Mouse (Mus musculus) neural tube, embryonic 14.5 days (tissue): ENCODE measurements around the gene Psap. TPM values are rescaled to one million over a fixed set of nuclear protein-coding genes. Genes with fewer than 3 reads are reported as not detected.

Experiments used
- ATAC-seq: fragments of 200-750 bp; cut with Nextera tagmentation; 2 replicates; pipeline ENCODE4 v1.8.0; 2017; ENCODE audit warnings: low read depth, mild to moderate bottlenecking, moderate TSS enrichment, moderate library complexity
- H3K27ac ChIP-seq: fragments of 300-500 bp; sonication (generic); 2 replicates; pipeline ENCODE4 v1.5.1; 2014; ENCODE audit warnings: low read depth, mild to moderate bottlenecking, control low read depth, low read length, moderate library complexity, mixed read lengths
- H3K27me3 ChIP-seq: fragments of 300-500 bp; sonication (generic); 2 replicates; pipeline ENCODE4 v1.6.1; 2014; ENCODE audit warnings: low read length; ENCODE audit not compliant: control insufficient read depth, insufficient read depth
- H3K36me3 ChIP-seq: fragments of 300-500 bp; sonication (generic); 2 replicates; pipeline ENCODE4 v1.6.1; 2014; ENCODE audit warnings: low read length, mixed read lengths; ENCODE audit not compliant: control insufficient read depth, insufficient read depth
- H3K4me1 ChIP-seq: fragments of 300-500 bp; sonication (generic); 2 replicates; pipeline ENCODE4 v1.6.1; 2014; ENCODE audit warnings: low read length; ENCODE audit not compliant: control insufficient read depth, insufficient read depth
- H3K4me2 ChIP-seq: fragments of 300-500 bp; sonication (generic); 2 replicates; pipeline ENCODE4 v1.6.1; 2014; ENCODE audit warnings: mild to moderate bottlenecking, low read depth, low read length, control low read depth
- H3K4me3 ChIP-seq: fragments of 300-500 bp; sonication (generic); 2 replicates; pipeline ENCODE4 v1.5.1; 2014; ENCODE audit warnings: low read depth, low read length, control low read depth, mixed read lengths
- H3K9ac ChIP-seq: fragments of 300-500 bp; sonication (generic); replicated peaks from 2 replicates; pipeline ENCODE4 v1.6.1; 2014; ENCODE audit warnings: low read depth, mild to moderate bottlenecking, control low read depth, low read length, mixed read lengths
- H3K9me3 ChIP-seq: fragments of 300-500 bp; sonication (generic); 2 replicates; pipeline ENCODE4 v1.6.1; 2016; ENCODE audit warnings: low read length; ENCODE audit not compliant: control insufficient read depth
- WGBS: fragments of 180-500 bp; shearing (Covaris S2); extraction: QIAGEN DNeasy Blood & Tissue Kit; methylation state at CpG from one replicate; pipeline ENCODE4 v1.1.7; 2014; 5-methylcytosine and 5-hydroxymethylcytosine counted together
- polyA plus RNA-seq: library from polyadenylated mRNA; unstranded; fragments of >200 nt; fragmentation: Nextera tagmentation; extraction: Ambion mirVana; gene quantifications from 2 replicates; pipeline ENCODE4 v1.2.1, GENCODE M21; 2014

Psap gene
- polyA plus RNA-seq, 1 experiment from 2014 or later, result 154 TPM

GRCm38 (mm10) chr10:60271015-60271414 lies 6.4 kb upstream of the Psap start:
- WGBS, result 74% methylated on average over 6 of the region's 6 CpGs
- H3K27ac ChIP-seq, result no peak overlapping the region
- H3K4me2 ChIP-seq, result no peak overlapping the region
- H3K4me3 ChIP-seq, result no peak overlapping the region
- H3K4me1 ChIP-seq, result no peaks in the 10 kb centered on the region
- H3K27me3 ChIP-seq, result no peaks in the 10 kb centered on the region
- ATAC-seq, result no peak
- H3K36me3 ChIP-seq, result no peaks in the 10 kb centered on the region
- no peak overlapping the region for H3K9ac ChIP-seq
- H3K9me3 ChIP-seq, result no peaks in the 10 kb centered on the region

GRCm38 (mm10) chr10:60272241-60272640 lies 5.2 kb upstream of the Psap start:
- H3K9ac ChIP-seq, result no peak overlapping the region
- H3K4me3 ChIP-seq, result no peak overlapping the region
- H3K27me3 ChIP-seq, result no peaks in the 10 kb centered on the region
- peaks cover 2% of the 10 kb centered on the region; the same call in 1 of the 2 replicates for H3K4me1 ChIP-seq
- no peak overlapping the region for H3K27ac ChIP-seq
- 64% methylated on average over 6 of the region's 6 CpGs for WGBS
- H3K36me3 ChIP-seq, result no peaks in the 10 kb centered on the region
- no peak overlapping the region for H3K4me2 ChIP-seq
- ATAC-seq, result no peak
- H3K9me3 ChIP-seq, result no peaks in the 10 kb centered on the region

GRCm38 (mm10) chr10:60273382-60273781 lies 4.0 kb upstream of the Psap start:
- Histone ChIP-seq H3K4me2 (no peak overlapping the region), H3K4me1 (peaks cover 4% of the 10 kb centered on the region), H3K27ac (no peak overlapping the region), H3K9ac (no peak overlapping the region), H3K27me3 (no peaks in the 10 kb centered on the region), H3K9me3 (no peaks in the 10 kb centered on the region), H3K4me3 (no peak overlapping the region), H3K36me3 (no peaks in the 10 kb centered on the region)
- WGBS, result 76% methylated on average over 6 of the region's 6 CpGs
- ATAC-seq, result no peak

- WGBS, result 7% methylated on average over 13 of the region's 13 CpGs
- Histone ChIP-seq H3K27me3 (no peaks in the 10 kb centered on the region), H3K9me3 (no peaks in the 10 kb centered on the region), H3K4me2 (peak overlapping the region; percentile 69), H3K36me3 (no peaks in the 10 kb centered on the region), H3K27ac (peak overlapping the region; percentile 85), H3K4me1 (peaks cover 48% of the 10 kb centered on the region), H3K9ac (peak overlapping the region; percentile 79), H3K4me3 (peak overlapping the region; percentile 68)
- ATAC-seq, result no peak
Measured at GRCm38 (mm10) chr10:60278006-60278399, 576 bp downstream of the Psap start.

GRCm38 (mm10) chr10:60278786-60279185 lies 1.4 kb downstream of the Psap start:
- ATAC-seq, result no peak
- H3K9ac ChIP-seq, result no peak overlapping the region
- no peaks in the 10 kb centered on the region for H3K27me3 ChIP-seq
- no peaks in the 10 kb centered on the region for H3K9me3 ChIP-seq
- no peak overlapping the region for H3K27ac ChIP-seq
- no peaks in the 10 kb centered on the region for H3K36me3 ChIP-seq
- peak overlapping the region; percentile 68; the same call in 1 of the 2 replicates for H3K4me3 ChIP-seq
- H3K4me2 ChIP-seq, result peak overlapping the region; percentile 69
- H3K4me1 ChIP-seq, result peaks cover 52% of the 10 kb centered on the region
- 94% methylated on average over 3 of the region's 3 CpGs for WGBS

- no peak for ATAC-seq
- H3K4me2 ChIP-seq, result peak overlapping the region; percentile 69
Measured at GRCm38 (mm10) chr10:60279290-60279940, 2.0 kb downstream of the Psap start.

GRCm38 (mm10) chr10:60279941-60280301 lies 2.5 kb downstream of the Psap start:
- 73% methylated on average over 9 of the region's 9 CpGs for WGBS
- peaks cover 64% of the 10 kb centered on the region for H3K4me1 ChIP-seq
- no peaks in the 10 kb centered on the region for H3K9me3 ChIP-seq
- H3K27me3 ChIP-seq, result no peaks in the 10 kb centered on the region
- no peak overlapping the region; the same call in 1 of the 2 replicates for H3K27ac ChIP-seq
- H3K9ac ChIP-seq, result no peak overlapping the region
- peak overlapping the region; percentile 68; the same call in 1 of the 2 replicates for H3K4me3 ChIP-seq
- H3K4me2 ChIP-seq, result peak overlapping the region; percentile 69
- no peaks in the 10 kb centered on the region for H3K36me3 ChIP-seq
- no peak for ATAC-seq

More at GRCm38 (mm10) chr10:60279290-60279940, 2.0 kb downstream of the Psap start:
- peak overlapping the region; percentile 68; the same call in 1 of the 2 replicates for H3K4me3 ChIP-seq
- H3K27ac ChIP-seq, result no peak overlapping the region
- 0 out of 2 replicates have a peak overlapping the region, but pooled peaks have one; percentile 21 for H3K9ac ChIP-seq
- 54% methylated on average over 8 of the region's 8 CpGs for WGBS
- no peaks in the 10 kb centered on the region for H3K27me3 ChIP-seq
- H3K4me1 ChIP-seq, result peaks cover 59% of the 10 kb centered on the region
- no peaks in the 10 kb centered on the region for H3K9me3 ChIP-seq
- H3K36me3 ChIP-seq, result no peaks in the 10 kb centered on the region

- Histone ChIP-seq H3K4me1 (peaks cover 68% of the 10 kb centered on the region), H3K4me3 (no peak overlapping the region), H3K27me3 (no peaks in the 10 kb centered on the region), H3K9me3 (no peaks in the 10 kb centered on the region), H3K27ac (no peak overlapping the region; the same call in 1 of the 2 replicates), H3K4me2 (peak overlapping the region; percentile 69), H3K36me3 (no peaks in the 10 kb centered on the region), H3K9ac (no peak overlapping the region)
- 90% methylated on average over 6 of the region's 6 CpGs for WGBS
- no peak for ATAC-seq
Measured at GRCm38 (mm10) chr10:60280353-60280752, 2.9 kb downstream of the Psap start.

GRCm38 (mm10) chr10:60281571-60282050 lies 4.2 kb downstream of the Psap start:
- ATAC-seq, result no peak
- Histone ChIP-seq H3K4me1 (peaks cover 81% of the 10 kb centered on the region), H3K9ac (no peak overlapping the region), H3K36me3 (no peaks in the 10 kb centered on the region), H3K4me3 (no peak overlapping the region), H3K9me3 (no peaks in the 10 kb centered on the region), H3K27ac (no peak overlapping the region), H3K4me2 (no peak overlapping the region), H3K27me3 (no peaks in the 10 kb centered on the region)
- WGBS, result 88% methylated on average over 9 of the region's 9 CpGs
